Mouse (Mus musculus) small intestine, adult 2 months (tissue): Measurements from ENCODE around the gene Syt2.

Source experiments
- CTCF ChIP-seq: fragments of 200-500 bp; IDR thresholded peaks from 2 replicates; pipeline ENCODE4 v1.5.1; 2012; ENCODE audit warnings: low read depth, mild to moderate bottlenecking, control low read depth, inconsistent platforms, low read length, moderate library complexity, mixed read lengths; ENCODE audit not compliant: insufficient replicate concordance, insufficient read length; ENCODE audit errors: extremely low read depth
- POLR2A ChIP-seq: fragments of 200-500 bp; IDR thresholded peaks from 2 replicates; pipeline ENCODE4 v1.6.1; 2012; ENCODE audit warnings: low read depth, mild to moderate bottlenecking, control low read depth, inconsistent platforms, low read length, moderate library complexity

- no peak for TF ChIP-seq POLR2A
- no peak for TF ChIP-seq CTCF
Observed at GRCm38 (mm10) chr1:134708801-134709385, 62.4 kb downstream of the Syt2 start.
